Mouse (Mus musculus): ENCODE results near the gene Cbx4.
"Not testable (repeated sequence)": the region's sequence is repeated elsewhere in the genome, so short reads cannot be mapped to it uniquely, and the experiment has no call there.

Cbx4 gene

GRCm38 (mm10) chr11:119109415-119110071, 23.5 kb upstream of the Cbx4 start:
- no peak for DNase-seq

DNA sequence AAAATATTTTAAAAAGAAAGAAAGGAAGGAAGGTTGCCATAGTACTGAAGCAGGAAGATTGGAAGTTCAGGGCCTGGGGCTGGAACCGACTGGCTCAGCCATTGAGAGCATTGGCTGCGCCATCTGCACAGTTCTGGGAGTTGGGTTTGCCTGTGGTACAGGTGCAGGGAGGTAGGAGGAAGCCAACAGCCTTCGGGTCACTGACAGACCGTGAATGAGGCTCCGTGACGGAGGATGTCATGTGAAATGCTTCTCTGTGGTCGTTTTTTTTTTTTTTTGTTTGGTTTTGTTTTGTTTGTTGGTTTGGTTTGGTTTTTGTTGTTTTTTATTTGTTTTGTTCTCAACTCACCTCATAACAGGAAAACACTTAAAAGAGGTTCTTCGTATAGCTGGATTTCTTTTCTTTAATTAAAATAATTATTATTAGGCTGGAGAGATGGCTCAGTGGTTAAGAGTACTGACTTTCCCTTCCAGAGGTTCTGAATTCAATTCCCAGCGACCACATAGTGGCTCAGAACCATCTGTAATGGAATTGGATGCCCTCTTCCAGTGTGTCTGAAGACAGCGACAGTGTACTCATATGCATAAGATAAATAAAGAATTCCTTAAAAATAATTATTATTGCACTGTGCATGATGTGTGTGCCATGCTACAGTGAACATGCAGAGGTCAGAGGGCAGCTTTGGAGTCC, 22.7 kb upstream of the Cbx4 start:
- no peak for DNase-seq

DNA sequence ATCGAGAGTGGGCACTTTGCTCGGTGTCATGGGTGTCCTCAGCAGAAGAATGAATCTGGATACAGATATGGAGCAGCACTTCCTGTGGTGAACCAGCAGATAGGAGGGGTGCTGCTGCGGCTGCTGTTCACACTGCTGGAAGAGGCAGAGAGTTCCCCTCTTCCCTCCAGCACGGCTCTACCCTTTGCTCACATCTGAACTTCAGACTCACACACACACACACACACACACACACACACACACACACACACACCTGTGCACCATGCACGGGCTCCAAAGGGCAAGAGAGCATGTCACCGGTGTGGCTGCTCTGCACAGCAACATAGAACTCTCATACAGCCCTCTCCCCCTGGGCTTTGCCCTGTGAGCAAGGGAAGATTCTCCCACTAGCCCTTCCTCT, 20.3 kb upstream of the Cbx4 start:
- no peak for DNase-seq

GRCm38 (mm10) chr11:119105748-119106147, 19.7 kb upstream of the Cbx4 start:
- no peak for DNase-seq

DNA sequence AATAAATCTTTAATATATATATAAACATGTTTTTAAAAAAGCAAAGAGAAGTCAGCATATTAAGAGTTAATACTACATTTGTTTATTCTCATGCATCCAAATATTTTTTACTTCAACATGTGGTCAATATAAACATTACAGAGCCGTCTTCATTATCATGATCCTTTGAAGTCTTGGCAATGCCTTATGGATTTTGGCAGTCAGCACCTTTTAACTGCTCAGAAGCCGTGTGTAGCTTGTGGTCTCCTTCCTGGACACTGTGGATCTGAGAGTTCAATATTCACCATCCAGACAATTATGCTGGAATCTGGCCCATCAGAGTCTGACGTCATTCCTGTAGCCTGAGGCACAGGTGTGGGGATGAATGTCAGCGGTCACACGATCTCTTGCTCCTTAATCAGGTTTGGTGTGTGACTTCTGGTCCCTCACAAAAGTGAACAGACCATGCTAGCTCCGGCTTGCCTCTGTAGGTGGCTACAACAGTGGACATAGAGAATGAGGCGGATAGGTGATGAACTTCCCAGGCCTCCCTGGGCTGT, 19.1 kb upstream of the Cbx4 start:
- DNase-seq, result no peak

GRCm38 (mm10) chr11:119103991-119104390, 18.0 kb upstream of the Cbx4 start:
- DNase-seq, result no peak

DNA sequence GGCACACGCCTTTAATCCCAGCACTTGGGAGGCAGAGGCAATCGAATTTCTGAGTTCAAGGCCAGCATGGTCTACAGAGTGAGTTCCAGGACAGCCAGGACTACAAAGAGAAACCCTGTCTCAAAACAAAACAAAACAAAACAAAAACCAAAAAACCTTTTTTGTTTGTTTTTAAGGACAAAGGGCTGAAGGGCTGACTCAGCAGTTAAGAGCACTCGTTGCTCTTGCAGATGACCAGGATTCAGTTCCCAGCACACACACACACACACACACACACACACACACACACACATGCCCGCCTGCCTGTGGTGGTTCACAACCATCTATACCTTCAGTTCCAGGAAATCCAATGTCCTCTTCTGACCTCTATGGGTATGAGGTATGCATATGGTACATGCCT, 14.3 kb upstream of the Cbx4 start:
- DNase-seq, result not testable (repeated sequence)

GRCm38 (mm10) chr11:119098202-119098601, 12.2 kb upstream of the Cbx4 start:
- no peak for DNase-seq

DNA sequence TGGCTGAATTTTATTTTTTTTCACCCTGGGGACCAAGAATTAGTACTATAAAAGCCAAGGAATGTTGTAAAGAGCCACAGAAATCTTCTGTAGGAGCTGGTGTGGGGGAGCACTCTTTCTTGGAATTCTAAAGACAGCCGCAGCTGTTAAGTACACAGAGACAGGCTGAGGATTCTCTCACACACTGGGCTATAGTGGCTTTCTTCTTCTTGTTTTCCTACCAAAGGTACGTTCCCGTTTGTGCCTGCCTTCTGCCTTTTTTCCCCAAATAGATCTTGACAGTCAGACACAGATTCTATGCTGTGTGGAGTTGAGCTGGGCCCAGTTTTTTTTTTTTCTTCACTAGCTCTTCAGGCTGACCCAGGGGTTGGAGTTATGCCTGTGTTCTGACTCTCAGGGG, 9.4 kb upstream of the Cbx4 start:
- DNase-seq, result no peak

DNA sequence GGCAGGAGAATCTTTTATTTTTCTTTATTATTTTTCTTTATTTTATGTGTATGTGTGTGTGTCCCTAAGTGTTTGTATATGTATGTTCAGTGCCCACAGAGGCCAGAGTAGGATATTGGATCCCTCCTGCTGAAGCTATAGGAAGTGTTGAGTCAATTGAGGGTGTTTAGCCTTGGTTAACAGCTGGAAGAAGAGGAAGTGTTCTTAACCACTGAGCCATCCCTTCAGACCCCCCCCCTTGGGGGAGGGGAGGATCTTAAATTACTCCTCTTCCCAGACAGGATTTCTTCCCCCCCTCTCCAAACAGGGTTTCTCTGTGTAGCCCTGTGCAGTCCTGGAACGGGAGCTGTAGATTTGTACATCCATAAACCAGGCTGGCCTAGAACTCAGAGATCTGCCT, 7.3 kb upstream of the Cbx4 start:
- no peak for DNase-seq

- DNase-seq, result no peak
Observed at GRCm38 (mm10) chr11:119092286-119092685, 6.3 kb upstream of the Cbx4 start.

GRCm38 (mm10) chr11:119091598-119091991, 5.6 kb upstream of the Cbx4 start:
- DNase-seq, result peak; percentile 47

GRCm38 (mm10) chr11:119090961-119091597, 5.1 kb upstream of the Cbx4 start:
- peak; percentile 35 for DNase-seq

GRCm38 (mm10) chr11:119090076-119090960, 4.3 kb upstream of the Cbx4 start:
- peak; percentile 33 for DNase-seq

- DNase-seq, result peak; percentile 27
Observed at GRCm38 (mm10) chr11:119089235-119090075, 3.4 kb upstream of the Cbx4 start.

DNA sequence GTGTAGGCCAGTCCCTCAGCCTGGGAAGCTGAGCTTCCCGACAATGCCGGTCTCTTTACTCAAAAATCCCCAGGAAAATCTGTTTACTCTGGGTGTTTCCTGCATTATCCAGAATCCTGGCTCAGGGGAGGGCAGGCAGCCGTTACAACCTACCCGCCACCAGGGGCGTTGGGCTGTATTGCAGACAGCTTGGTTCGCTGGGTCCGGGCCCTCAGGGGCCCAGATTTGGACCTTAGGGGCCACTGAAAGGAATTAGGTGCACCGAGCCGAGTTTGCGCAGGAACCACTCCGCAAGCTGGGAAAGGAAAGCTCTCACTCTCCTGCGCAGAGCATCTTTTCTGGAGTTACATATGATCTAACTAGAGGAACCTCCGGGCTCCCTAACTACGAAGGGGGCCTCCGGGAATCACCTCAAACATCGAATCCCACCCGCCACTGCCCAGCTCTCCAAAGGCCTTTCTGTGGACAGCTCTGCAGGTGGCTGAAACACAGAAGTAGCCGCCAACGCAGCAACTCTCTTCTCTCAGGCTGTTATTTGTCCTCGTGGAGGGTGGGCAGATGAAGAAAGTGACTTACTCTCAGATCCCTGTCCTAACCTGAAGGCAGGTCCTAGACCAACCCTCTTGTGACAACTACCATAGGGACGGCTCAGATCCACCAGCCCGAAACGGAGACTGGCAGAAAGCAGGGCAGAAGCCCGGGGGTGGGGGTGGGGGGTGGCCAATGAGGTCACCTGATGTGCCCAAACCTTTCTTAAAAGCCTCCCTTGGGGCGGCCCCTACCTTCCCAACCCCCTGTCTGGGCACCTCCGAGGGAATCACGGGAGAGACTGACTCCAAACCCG, 2.6 kb upstream of the Cbx4 start:
- peak; percentile 21 for DNase-seq

GRCm38 (mm10) chr11:119087301-119088082, 1.5 kb upstream of the Cbx4 start:
- DNase-seq, result peak; percentile 32

- peak; percentile 70 for DNase-seq
Observed at GRCm38 (mm10) chr11:119085279-119086062, 550 bp downstream of the Cbx4 start.
